Mouse (Mus musculus) stomach, postnatal 0 days (tissue): ENCODE data around the gene Ampd3. TPM values are rescaled to one million over a fixed set of nuclear protein-coding genes. Genes with fewer than 3 reads are reported as not detected.

Source experiments
- ATAC-seq: fragments of 200-750 bp; cut with Nextera tagmentation; 2 replicates; pipeline ENCODE4 v1.8.0; 2017; ENCODE audit not compliant: low FRiP score, low TSS enrichment
- DNase-seq: peaks from one replicate; pipeline ENCODE4 v3.0.0-alpha.2; 2016; ENCODE audit warnings: low spot score
- H3K27ac ChIP-seq: fragments of 300-500 bp; sonication (generic); replicated peaks from 2 replicates; pipeline ENCODE4 v1.5.1; 2014; ENCODE audit warnings: mild to moderate bottlenecking, control low read depth
- H3K27me3 ChIP-seq: fragments of 300-500 bp; sonication (generic); 2 replicates; pipeline ENCODE4 v1.6.1; 2014; ENCODE audit warnings: low read length; ENCODE audit not compliant: control insufficient read depth, insufficient read depth
- H3K36me3 ChIP-seq: fragments of 300-500 bp; sonication (generic); 2 replicates; pipeline ENCODE4 v1.6.1; 2014; ENCODE audit warnings: low read length, mixed read lengths; ENCODE audit not compliant: control insufficient read depth, insufficient read depth
- H3K4me1 ChIP-seq: fragments of 300-500 bp; sonication (generic); replicated peaks from 2 replicates; pipeline ENCODE4 v1.6.1; 2014; ENCODE audit warnings: antibody characterized with exemption; ENCODE audit not compliant: control insufficient read depth, insufficient read depth
- H3K4me2 ChIP-seq: fragments of 300-500 bp; sonication (generic); replicated peaks from 2 replicates; pipeline ENCODE4 v1.6.1; 2014; ENCODE audit warnings: low read depth, mild to moderate bottlenecking, control low read depth, moderate library complexity
- H3K4me3 ChIP-seq: fragments of 300-500 bp; sonication (generic); 2 replicates; pipeline ENCODE4 v1.5.1; 2014; ENCODE audit warnings: low read depth, low read length, control low read depth
- H3K9ac ChIP-seq: fragments of 300-500 bp; sonication (generic); 2 replicates; pipeline ENCODE4 v1.6.1; 2014; ENCODE audit warnings: mild to moderate bottlenecking, low read length, control low read depth, mixed read lengths
- H3K9me3 ChIP-seq: fragments of 300-500 bp; sonication (generic); 2 replicates; pipeline ENCODE4 v1.6.1; 2016; ENCODE audit warnings: low read length; ENCODE audit not compliant: control insufficient read depth
- CTCF ChIP-seq: IDR thresholded peaks from 2 replicates; pipeline ENCODE4 v1.5.1; 2016; ENCODE audit warnings: antibody characterized with exemption, low read depth, mild to moderate bottlenecking, moderate library complexity
- EP300 ChIP-seq: optimal IDR thresholded peaks from 2 replicates; pipeline ENCODE3; 2016; ENCODE audit warnings: antibody characterized with exemption
- WGBS: fragments of 180-500 bp; shearing (Covaris S2); extraction: QIAGEN DNeasy Blood & Tissue Kit; methylation state at CpG from one replicate; pipeline ENCODE4 v1.1.7; 2014; 5-methylcytosine and 5-hydroxymethylcytosine counted together
- polyA plus RNA-seq: library from polyadenylated mRNA; unstranded; fragments of >200 nt; fragmentation: Nextera tagmentation; extraction: Ambion mirVana; gene quantifications from 2 replicates; pipeline ENCODE4 v1.2.1, GENCODE M21; 2015

Gene Ampd3
- polyA plus RNA-seq, 1 experiment from 2014 or later, result 4.7 TPM

- TF ChIP-seq EP300 (no peak), CTCF (no peak)
- H3K27me3 ChIP-seq, result no peaks in the 10 kb centered on the region
- WGBS, result 89% methylated on average over 5 of the region's 5 CpGs
- no peak overlapping the region for H3K4me2 ChIP-seq
- peaks cover 3% of the 10 kb centered on the region for H3K4me1 ChIP-seq
- no peaks in the 10 kb centered on the region for H3K36me3 ChIP-seq
- no peak overlapping the region for H3K27ac ChIP-seq
- no peak overlapping the region for H3K9ac ChIP-seq
- DNase-seq (no peak), ATAC-seq (no peak)
- H3K4me3 ChIP-seq, result no peak overlapping the region
- H3K9me3 ChIP-seq, result no peaks in the 10 kb centered on the region
Observed at GRCm38 (mm10) chr7:110742022-110742421, 26.0 kb upstream of the Ampd3 start.

GRCm38 (mm10) chr7:110746087-110746562 is 21.9 kb upstream of the Ampd3 start:
- no peak for TF ChIP-seq CTCF
- TF ChIP-seq EP300, result no peak
- DNase-seq (no peak), ATAC-seq (no peak)

GRCm38 (mm10) chr7:110746809-110747208 is 21.2 kb upstream of the Ampd3 start:
- Histone ChIP-seq H3K4me3 (no peak overlapping the region), H3K27me3 (no peaks in the 10 kb centered on the region), H3K9me3 (no peaks in the 10 kb centered on the region), H3K4me2 (no peak overlapping the region), H3K4me1 (no peaks in the 10 kb centered on the region), H3K9ac (no peak overlapping the region), H3K36me3 (no peaks in the 10 kb centered on the region), H3K27ac (no peak overlapping the region)
- TF ChIP-seq CTCF, result no peak
- no peak for TF ChIP-seq EP300
- ATAC-seq, result no peak
- 61% methylated on average over 2 of the region's 2 CpGs for WGBS
- DNase-seq, result no peak

More at GRCm38 (mm10) chr7:110746087-110746562, 21.9 kb upstream of the Ampd3 start:
- no peaks in the 10 kb centered on the region for H3K4me1 ChIP-seq
- no peak overlapping the region for H3K27ac ChIP-seq
- no peak overlapping the region for H3K4me3 ChIP-seq
- H3K36me3 ChIP-seq, result no peaks in the 10 kb centered on the region
- 70% methylated on average over 5 of the region's 5 CpGs for WGBS
- H3K9ac ChIP-seq, result no peak overlapping the region
- H3K27me3 ChIP-seq, result no peaks in the 10 kb centered on the region
- no peak overlapping the region for H3K4me2 ChIP-seq
- no peaks in the 10 kb centered on the region for H3K9me3 ChIP-seq

GRCm38 (mm10) chr7:110750834-110751233 is 17.2 kb upstream of the Ampd3 start:
- H3K4me3 ChIP-seq, result no peak overlapping the region
- DNase-seq (no peak), ATAC-seq (no peak)
- no peaks in the 10 kb centered on the region for H3K4me1 ChIP-seq
- H3K27me3 ChIP-seq, result no peaks in the 10 kb centered on the region
- H3K27ac ChIP-seq, result no peak overlapping the region
- WGBS, result 38% methylated on average over 4 of the region's 4 CpGs
- no peaks in the 10 kb centered on the region for H3K9me3 ChIP-seq
- no peak for TF ChIP-seq EP300
- TF ChIP-seq CTCF, result no peak
- no peaks in the 10 kb centered on the region for H3K36me3 ChIP-seq
- no peak overlapping the region for H3K9ac ChIP-seq
- no peak overlapping the region for H3K4me2 ChIP-seq

DNA sequence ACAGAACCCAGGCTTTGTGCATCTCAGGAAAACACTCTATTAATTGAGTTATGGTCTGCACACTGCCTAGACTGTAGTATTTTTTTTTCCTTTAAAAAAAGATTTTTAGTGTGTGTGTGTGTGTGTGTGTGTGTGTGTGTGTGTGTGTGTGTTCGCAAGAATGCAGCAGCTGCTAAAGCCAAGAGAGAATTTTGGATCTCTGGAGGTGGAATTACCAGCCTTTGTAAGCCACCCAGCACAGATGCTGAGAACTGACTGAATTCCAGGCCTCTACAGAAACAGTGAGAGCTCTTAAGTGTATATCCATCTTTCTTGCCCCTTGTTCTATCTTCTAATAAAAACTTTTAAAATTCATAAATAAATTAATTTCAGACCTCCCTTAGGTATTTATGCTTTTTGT is 16.4 kb upstream of the Ampd3 start:
- Histone ChIP-seq H3K4me2 (no peak overlapping the region), H3K27me3 (no peaks in the 10 kb centered on the region), H3K9ac (no peak overlapping the region), H3K4me1 (no peaks in the 10 kb centered on the region), H3K9me3 (no peaks in the 10 kb centered on the region), H3K4me3 (no peak overlapping the region), H3K27ac (no peak overlapping the region), H3K36me3 (no peaks in the 10 kb centered on the region)
- no peak for DNase-seq
- WGBS, result 73% methylated on average over 1 of the region's 1 CpGs
- no peak for ATAC-seq
- no peak for TF ChIP-seq CTCF
- TF ChIP-seq EP300, result no peak

GRCm38 (mm10) chr7:110753310-110753709 is 14.7 kb upstream of the Ampd3 start:
- no peak overlapping the region for H3K27ac ChIP-seq
- no peaks in the 10 kb centered on the region for H3K36me3 ChIP-seq
- ATAC-seq (no peak), DNase-seq (no peak)
- no peak overlapping the region for H3K4me2 ChIP-seq
- 100% methylated on average over 1 of the region's 1 CpGs for WGBS
- H3K9ac ChIP-seq, result no peak overlapping the region
- no peak overlapping the region for H3K4me3 ChIP-seq
- H3K4me1 ChIP-seq, result no peaks in the 10 kb centered on the region
- no peaks in the 10 kb centered on the region for H3K27me3 ChIP-seq
- no peak for TF ChIP-seq EP300
- no peak for TF ChIP-seq CTCF
- no peaks in the 10 kb centered on the region for H3K9me3 ChIP-seq
